ENCODE assay signal across 9 mouse cellular contexts in the genomic region with DNA sequence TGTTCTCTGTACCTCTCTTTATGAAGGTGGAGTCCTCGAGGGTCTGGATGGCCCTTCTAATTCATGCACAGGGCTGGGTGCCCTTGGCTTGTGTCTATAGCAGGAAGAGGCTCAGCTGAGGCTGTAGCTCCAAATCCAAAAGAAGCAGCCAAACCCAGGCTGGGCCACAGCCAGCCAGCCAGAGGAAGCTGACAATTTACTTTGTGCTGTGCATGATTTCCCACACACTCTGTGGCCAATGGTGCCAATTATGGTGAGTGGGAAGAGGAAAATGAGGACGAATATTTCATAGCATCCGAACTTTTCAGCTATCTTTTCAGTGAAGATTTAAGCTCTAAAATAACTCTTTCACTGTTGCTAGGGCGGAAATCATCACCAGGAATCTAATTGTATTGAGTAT. TPM values are rescaled to one million over a fixed set of nuclear protein-coding genes. Genes with fewer than 3 reads are reported as not detected.
DNase-seq lines count a peak whose midpoint lies in the region; TF ChIP-seq lines count a peak whose summit lies in the region.
"Had no signal": no experiment of that assay in that cellular context is flagged by ENCODE, and none has a peak within 500 bp of the region (broad histone marks: within the 10 kb centered on the region; RNA-seq: fewer than 3 reads in every experiment).

No protein-coding gene starts in this region.

- no peak overlapping the region for H3K4me3 ChIP-seq in olfactory bulb, adult 2 months (ENCODE audit: insufficient read depth, low read depth, low read length)
- H3K4me3 ChIP-seq: limb, embryonic 12.5 days had no signal

- DNase-seq in gastrocnemius, postnatal 10 days: peak; percentile 33
- no peak for DNase-seq in gastrocnemius, postnatal 36 days
- peak; percentile 43 for DNase-seq in brain, embryonic 14.5 days (ENCODE audit: low read depth)
- peak; percentile 77 to 81 for DNase-seq in layer of hippocampus, adult 8-10 months (ENCODE audit: low spot score in 2 of 2)
- no peak for DNase-seq in yolk sac, embryonic 10.5 days (ENCODE audit: low spot score)
- DNase-seq in embryo, embryonic 10 days (ENCODE audit: low spot score): no peak
- DNase-seq: lung, embryonic 14.5 days had no signal

- TF ChIP-seq CTCF in brain, embryonic 14.5 days (IDR thresholded peaks at IDR 0.05; ENCODE audit: borderline replicate concordance, extremely low read depth, insufficient read depth, insufficient read length): no peak
- no peak for TF ChIP-seq CTCF in olfactory bulb, adult 2 months (IDR thresholded peaks at IDR 0.05; ENCODE audit: insufficient read depth, low read depth, low read length)

- peaks cover 7% of the 10 kb centered on the region for H3K4me1 ChIP-seq in olfactory bulb, adult 2 months (ENCODE audit: control insufficient read depth, insufficient read depth, low read length)

- intact Hi-C loops in gastrocnemius, postnatal 36 days (cut with DNase I): no loop called here

- 0 out of 2 replicates have a peak overlapping the region, but pooled peaks have one; percentile 2 for H3K27ac ChIP-seq in olfactory bulb, adult 2 months (ENCODE audit: insufficient read depth, low read depth, low read length)
- H3K27ac ChIP-seq: limb, embryonic 12.5 days had no signal

- WGBS in olfactory bulb, adult 2 months: 38% methylated on average over 4 of the region's 4 CpGs

- no peak for TF ChIP-seq POLR2A in brain, embryonic 14.5 days (IDR thresholded peaks at IDR 0.05; ENCODE audit: borderline replicate concordance, extremely low read depth, insufficient read depth, insufficient read length, poor library complexity, severe bottlenecking)
- no peak for TF ChIP-seq POLR2A in olfactory bulb, adult 2 months (IDR thresholded peaks at IDR 0.05; ENCODE audit: insufficient read depth, low read depth, low read length)

RNA-seq across cellular contexts. Expression of a gene that starts 21.2 kb away (rescaled TPM):
- 10 to 100 TPM; 72.3 to 89.0 TPM for total RNA-seq in gastrocnemius, postnatal 10 days (2021)
- total RNA-seq in gastrocnemius, postnatal 36 days (2021): 10 to 100 TPM; 55.6 to 59.3 TPM
- 96.5 and 125 TPM in 2 replicates for polyA plus RNA-seq in brain, embryonic 14.5 days (2012; rRNA removed)
- 100 to 1,000 TPM; 275 to 344 (median 299) TPM for total RNA-seq in layer of hippocampus, adult 8-10 months (2022)
- polyA plus RNA-seq in olfactory bulb, adult 2 months (2012; ENCODE audit: insufficient read depth, insufficient read length, low replicate concordance, missing spikeins): 546 TPM in 1 of 2 replicates, not detected in the other

Comparison
In these comparisons a context has a peak if more than half of its experiments do, and no peak if none do; other contexts are left out.
1. DNase-seq: peak in gastrocnemius, postnatal 10 days (single experiment), brain, embryonic 14.5 days (single experiment) and layer of hippocampus, adult 8-10 months (2 of 2); none in gastrocnemius, postnatal 36 days (0 of 2), yolk sac, embryonic 10.5 days (single experiment) and embryo, embryonic 10 days (single experiment).